ENCODE assay signal across 7 mouse cellular contexts in genomic region chr10:40371914-40372675, GRCm38 (mm10). TPM values are rescaled to one million over a fixed set of nuclear protein-coding genes. Genes with fewer than 3 reads are reported as not detected.
DNase-seq lines count a peak whose midpoint lies in the region; ATAC-seq and TF ChIP-seq lines count a peak whose summit lies in the region.

No protein-coding gene starts in this region.

- no peaks in the 10 kb centered on the region for H3K9me3 ChIP-seq in lung, embryonic 16.5 days (ENCODE audit: control insufficient read depth, low read length)
- H3K9me3 ChIP-seq in midbrain, embryonic 16.5 days (replicated peaks; ENCODE audit: control insufficient read depth, low read length, poor library complexity, severe bottlenecking), result no peaks in the 10 kb centered on the region

- WGBS in lung, embryonic 16.5 days, result 33% methylated on average over 11 of the region's 11 CpGs
- 15% methylated on average over 11 of the region's 11 CpGs for WGBS in midbrain, embryonic 16.5 days

- ATAC-seq in lung, embryonic 16.5 days (ENCODE audit: low read depth), result peak; percentile 81
- peak; percentile 87 for ATAC-seq in midbrain, embryonic 16.5 days

- H3K4me1 ChIP-seq in lung, embryonic 16.5 days (replicated peaks; ENCODE audit: control insufficient read depth, insufficient read depth, low read length), result peaks cover 10% of the 10 kb centered on the region
- peaks cover 12% of the 10 kb centered on the region for H3K4me1 ChIP-seq in embryonic fibroblast, embryonic 13.5 days (ENCODE audit: control insufficient read depth, insufficient read depth, low read length)
- peaks cover 6% of the 10 kb centered on the region; the same call in 1 of the 2 replicates for H3K4me1 ChIP-seq in midbrain, embryonic 16.5 days (ENCODE audit: control insufficient read depth, insufficient read depth, low read length)

- H3K27me3 ChIP-seq in lung, embryonic 16.5 days (ENCODE audit: control insufficient read depth, insufficient read depth, low read depth, low read length), result no peaks in the 10 kb centered on the region
- no peaks in the 10 kb centered on the region for H3K27me3 ChIP-seq in midbrain, embryonic 16.5 days (ENCODE audit: control insufficient read depth, insufficient read depth, low read depth, low read length)

- H3K9ac ChIP-seq in lung, embryonic 16.5 days (ENCODE audit: low read length), result no peak overlapping the region
- H3K9ac ChIP-seq in midbrain, embryonic 16.5 days (ENCODE audit: low read depth, low read length), result no peak overlapping the region

- DNase-seq in lung, adult 18-20 months, result no peak
- DNase-seq in ZHBTc4 (ENCODE audit: low read depth, low spot score), result peak; percentile 68
- DNase-seq in layer of hippocampus, adult 18-20 months (ENCODE audit: low spot score in 2 of 2), result peak; percentile 11 to 66
- no peak for DNase-seq in yolk sac, embryonic 10.5 days (ENCODE audit: low spot score)

- no peak overlapping the region for H3K4me3 ChIP-seq in lung, embryonic 16.5 days (ENCODE audit: low read length)
- H3K4me3 ChIP-seq in embryonic fibroblast, embryonic 13.5 days (ENCODE audit: insufficient read depth, low read length), result peak overlapping the region; percentile 16; the same call in 1 of the 2 replicates
- H3K4me3 ChIP-seq in midbrain, embryonic 16.5 days (ENCODE audit: low read depth, low read length), result no peak overlapping the region

- no peak for TF ChIP-seq CTCF in embryonic fibroblast, embryonic 13.5 days (IDR thresholded peaks at IDR 0.05; ENCODE audit: borderline replicate concordance, insufficient read depth, low read length)

- TF ChIP-seq POLR2A in embryonic fibroblast, embryonic 13.5 days (IDR thresholded peaks at IDR 0.05; ENCODE audit: low read depth, low read length), result no peak

- H3K4me2 ChIP-seq in lung, embryonic 16.5 days (ENCODE audit: low read depth, low read length), result peak overlapping the region; percentile 32
- peak overlapping the region; percentile 18; the same call in 1 of the 2 replicates for H3K4me2 ChIP-seq in midbrain, embryonic 16.5 days (ENCODE audit: low read length)

- H3K27ac ChIP-seq in lung, embryonic 16.5 days (ENCODE audit: low read length), result no peak overlapping the region; the same call in 1 of the 2 replicates
- peak overlapping the region; percentile 58 for H3K27ac ChIP-seq in embryonic fibroblast, embryonic 13.5 days (ENCODE audit: insufficient read depth, low read length)
- peak overlapping the region; percentile 40; the same call in 1 of the 2 replicates for H3K27ac ChIP-seq in midbrain, embryonic 16.5 days (ENCODE audit: low read length)

- no peaks in the 10 kb centered on the region for H3K36me3 ChIP-seq in lung, embryonic 16.5 days (ENCODE audit: control insufficient read depth, insufficient read depth, low read length)
- no peaks in the 10 kb centered on the region for H3K36me3 ChIP-seq in midbrain, embryonic 16.5 days (ENCODE audit: control insufficient read depth, insufficient read depth, low read length)

RNA-seq across cellular contexts. Expression of gene Cdk19, which starts 32.7 kb away (rescaled TPM):
- polyA plus RNA-seq in lung, embryonic 16.5 days (2015; fragmentation: Nextera tagmentation; extraction: Ambion mirVana), result 9.8 and 11.3 TPM in 2 replicates
- polyA plus RNA-seq in embryonic fibroblast, embryonic 13.5 days (2011; ENCODE audit: insufficient read length, low read depth, missing spikeins), result 12.0 and 18.8 TPM in 2 replicates
- 10 to 100 TPM; 35.6 to 36.3 TPM for total RNA-seq in layer of hippocampus, adult 18-20 months (2021)
- polyA plus RNA-seq in midbrain, embryonic 16.5 days (2015; fragmentation: Nextera tagmentation; extraction: Ambion mirVana), result 7.2 and 7.7 TPM in 2 replicates

Comparison
In these comparisons a context has a peak if more than half of its experiments do, and no peak if none do; other contexts are left out.
1. DNase-seq: peak in ZHBTc4 (single experiment) and layer of hippocampus, adult 18-20 months (2 of 2); none in lung, adult 18-20 months (0 of 2) and yolk sac, embryonic 10.5 days (single experiment).